Mouse (Mus musculus) limb, embryonic 14.5 days (tissue): Measurements from ENCODE around the gene Smyd3. TPM values are rescaled to one million over a fixed set of nuclear protein-coding genes. Genes with fewer than 3 reads are reported as not detected.

ENCODE experiments used
- ATAC-seq: fragments of 200-750 bp; cut with Nextera tagmentation; 2 replicates; pipeline ENCODE4 v1.8.0; 2017; ENCODE audit warnings: low read depth, moderate number of reproducible peaks, moderate TSS enrichment; ENCODE audit not compliant: low FRiP score
- DNase-seq: peaks from one replicate; pipeline ENCODE4 v3.0.0-alpha.2; 2015; ENCODE audit warnings: low spot score
- H3K27ac ChIP-seq: fragments of 300-500 bp; sonication (generic); replicated peaks from 2 replicates; pipeline ENCODE4 v1.5.1; 2014; ENCODE audit warnings: low read depth, mild to moderate bottlenecking, low read length, moderate library complexity, mixed read lengths
- H3K27me3 ChIP-seq: fragments of 300-500 bp; sonication (generic); 2 replicates; pipeline ENCODE4 v1.6.1; 2014; ENCODE audit warnings: low read length, mixed read lengths; ENCODE audit not compliant: control insufficient read depth, insufficient read depth
- H3K36me3 ChIP-seq: fragments of 300-500 bp; sonication (generic); 2 replicates; pipeline ENCODE4 v1.6.1; 2014; ENCODE audit warnings: mild to moderate bottlenecking, low read length, moderate library complexity, mixed read lengths; ENCODE audit not compliant: control insufficient read depth, insufficient read depth
- H3K4me1 ChIP-seq: fragments of 300-500 bp; sonication (generic); 2 replicates; pipeline ENCODE4 v1.6.1; 2014; ENCODE audit warnings: antibody characterized with exemption, low read length, mixed read lengths; ENCODE audit not compliant: control insufficient read depth, insufficient read depth
- H3K4me2 ChIP-seq: fragments of 300-500 bp; sonication (generic); replicated peaks from 2 replicates; pipeline ENCODE4 v1.6.1; 2014; ENCODE audit warnings: low read depth, mild to moderate bottlenecking, low read length, moderate library complexity; ENCODE audit not compliant: severe bottlenecking
- H3K4me3 ChIP-seq: fragments of 300-500 bp; sonication (generic); replicated peaks from 2 replicates; pipeline ENCODE4 v1.5.1; 2014; ENCODE audit warnings: low read length
- H3K9ac ChIP-seq: fragments of 300-500 bp; sonication (generic); 2 replicates; pipeline ENCODE4 v1.6.1; 2014; ENCODE audit warnings: mild to moderate bottlenecking, low read depth, low read length, moderate library complexity; ENCODE audit not compliant: severe bottlenecking
- H3K9me3 ChIP-seq: fragments of 300-500 bp; sonication (generic); 2 replicates; pipeline ENCODE4 v1.6.1; 2016; ENCODE audit warnings: low read length; ENCODE audit not compliant: control insufficient read depth
- POLR2A ChIP-seq: fragments of 200-500 bp; IDR thresholded peaks from 2 replicates; pipeline ENCODE4 v1.8.0; 2012; ENCODE audit warnings: inconsistent platforms, mild to moderate bottlenecking, moderate library complexity, borderline replicate concordance; ENCODE audit not compliant: insufficient read depth, insufficient read length; ENCODE audit errors: extremely low read depth
- WGBS: fragments of 180-500 bp; shearing (Covaris S2); extraction: QIAGEN DNeasy Blood & Tissue Kit; methylation state at CpG from one replicate; pipeline ENCODE4 v1.1.7; 2014; 5-methylcytosine and 5-hydroxymethylcytosine counted together
- polyA plus RNA-seq, 2 experiments: library from polyadenylated mRNA; depleted of rRNA in 1 of 2; stranded (reverse) in 1 of 2; unstranded in 1 of 2; fragments of >200 nt; fragmentation: Nextera tagmentation in 1 of 2; extraction: Ambion mirVana in 1 of 2; gene quantifications; 2 replicates each; pipeline versions ENCODE4 v1.2.1 to v1.2.3; 2012 to 2014

Smyd3 gene
- polyA plus RNA-seq, 2 experiments: 9.8 to 21.5 TPM

DNA sequence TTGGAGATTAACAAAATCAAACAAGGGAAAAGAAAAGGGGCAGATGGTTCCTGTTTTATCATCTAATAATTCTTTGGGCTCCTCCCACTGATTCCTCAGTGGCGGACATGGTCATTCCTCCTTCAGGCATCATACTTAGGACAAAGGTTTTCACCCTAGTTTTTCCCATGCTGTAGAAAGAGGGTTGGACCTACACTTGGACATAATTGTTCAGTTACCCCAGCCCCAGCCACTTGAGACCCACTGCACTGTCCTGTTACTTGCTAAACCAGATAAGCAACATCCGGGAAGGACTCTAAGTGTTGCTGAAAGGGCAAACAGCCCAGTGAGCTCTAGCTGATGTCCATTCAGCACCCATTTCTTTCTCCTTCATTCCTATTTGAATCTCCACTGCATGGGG, 327.0 kb downstream of the Smyd3 start:
- no peak for TF ChIP-seq POLR2A
- ATAC-seq: no peak

DNA sequence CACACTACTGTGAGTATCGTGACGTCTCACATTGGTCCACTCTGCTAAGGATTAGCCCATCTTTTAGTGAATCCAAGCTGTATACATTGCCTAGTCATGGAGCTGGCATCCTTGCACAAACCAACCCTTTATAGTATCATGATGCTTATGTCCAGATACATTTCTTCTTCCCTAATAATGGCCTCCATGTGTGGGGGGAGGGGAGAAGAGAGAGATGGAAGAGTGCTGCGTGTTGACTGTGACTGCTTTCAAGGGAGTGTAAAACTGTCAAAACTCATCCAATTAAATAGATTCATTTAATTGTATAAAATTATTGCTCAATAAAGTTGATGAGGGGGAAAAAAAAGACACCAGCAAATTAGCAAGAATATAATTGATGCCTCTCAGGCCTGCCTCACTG, 330.7 kb downstream of the Smyd3 start:
- H3K4me3 ChIP-seq: no peak overlapping the region
- WGBS: 76% methylated on average over 3 of the region's 3 CpGs
- no peaks in the 10 kb centered on the region for H3K36me3 ChIP-seq
- H3K27ac ChIP-seq: no peak overlapping the region
- H3K4me1 ChIP-seq: 0 out of 2 replicates have a peak, but pooled peaks cover 9% of the 10 kb centered on the region
- H3K4me2 ChIP-seq: no peak overlapping the region
- H3K9me3 ChIP-seq: no peaks in the 10 kb centered on the region
- H3K27me3 ChIP-seq: no peaks in the 10 kb centered on the region
- no peak overlapping the region for H3K9ac ChIP-seq
- TF ChIP-seq POLR2A: no peak
- ATAC-seq: no peak
- no peak for DNase-seq

More for the DNA sequence above, 327.0 kb downstream of the Smyd3 start:
- Histone ChIP-seq H3K4me2 (no peak overlapping the region), H3K27me3 (no peaks in the 10 kb centered on the region), H3K9me3 (no peaks in the 10 kb centered on the region), H3K27ac (no peak overlapping the region), H3K36me3 (no peaks in the 10 kb centered on the region), H3K4me3 (no peak overlapping the region), H3K9ac (no peak overlapping the region), H3K4me1 (0 out of 2 replicates have a peak, but pooled peaks cover 4% of the 10 kb centered on the region)
- no peak for DNase-seq
- 70% methylated on average over 2 of the region's 2 CpGs for WGBS

DNA sequence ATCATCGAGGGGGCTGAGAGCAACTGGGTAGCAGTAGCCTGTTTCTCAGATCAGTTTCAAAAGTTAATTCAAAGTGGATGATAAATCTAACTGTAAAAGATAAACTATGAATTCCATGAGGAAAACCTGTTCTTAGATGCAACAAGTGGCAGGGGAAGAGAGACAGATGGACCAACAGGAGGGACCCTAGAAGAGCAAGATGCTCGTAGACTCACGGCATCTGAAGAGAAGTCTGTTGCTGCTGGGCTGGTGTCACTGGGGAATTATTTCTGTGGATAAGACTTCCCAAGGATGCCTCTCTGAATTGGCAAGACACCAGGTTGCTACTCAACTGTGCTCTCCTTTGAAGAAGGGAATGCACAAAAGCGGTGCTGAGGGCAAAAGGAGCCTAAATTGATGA, 333.2 kb downstream of the Smyd3 start:
- Histone ChIP-seq H3K27ac (no peak overlapping the region), H3K4me1 (0 out of 2 replicates have a peak, but pooled peaks cover 9% of the 10 kb centered on the region), H3K9ac (no peak overlapping the region), H3K9me3 (no peaks in the 10 kb centered on the region), H3K36me3 (no peaks in the 10 kb centered on the region), H3K27me3 (no peaks in the 10 kb centered on the region), H3K4me3 (no peak overlapping the region), H3K4me2 (no peak overlapping the region)
- no peak for DNase-seq
- 85% methylated on average over 4 of the region's 4 CpGs for WGBS
- TF ChIP-seq POLR2A: no peak
- ATAC-seq: no peak

DNA sequence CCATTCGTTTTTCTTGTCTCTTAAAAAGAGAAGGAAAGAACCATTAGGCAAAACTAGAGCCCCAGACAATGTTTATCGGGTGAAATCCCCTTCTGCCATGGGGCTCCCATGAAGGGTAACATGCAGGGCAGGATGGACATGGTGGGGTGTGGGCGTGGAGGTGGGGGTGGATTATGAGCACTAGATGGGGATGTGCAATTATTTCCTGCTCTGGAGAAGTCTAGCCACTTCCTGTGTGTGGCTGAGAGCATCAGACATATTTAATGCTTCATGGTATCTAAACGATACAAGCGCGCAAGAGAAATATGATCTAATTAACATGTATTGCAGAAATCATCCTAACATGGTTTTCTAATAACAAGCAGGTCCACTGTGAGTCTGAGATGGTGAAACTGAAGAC, 334.3 kb downstream of the Smyd3 start:
- H3K27ac ChIP-seq: no peak overlapping the region
- WGBS: 42% methylated on average over 6 of the region's 6 CpGs
- no peak overlapping the region for H3K4me2 ChIP-seq
- no peak overlapping the region for H3K9ac ChIP-seq
- DNase-seq (no peak), ATAC-seq (no peak)
- H3K4me1 ChIP-seq: 0 out of 2 replicates have a peak, but pooled peaks cover 9% of the 10 kb centered on the region
- H3K27me3 ChIP-seq: no peaks in the 10 kb centered on the region
- H3K4me3 ChIP-seq: no peak overlapping the region
- TF ChIP-seq POLR2A: no peak
- no peaks in the 10 kb centered on the region for H3K36me3 ChIP-seq
- no peaks in the 10 kb centered on the region for H3K9me3 ChIP-seq

DNA sequence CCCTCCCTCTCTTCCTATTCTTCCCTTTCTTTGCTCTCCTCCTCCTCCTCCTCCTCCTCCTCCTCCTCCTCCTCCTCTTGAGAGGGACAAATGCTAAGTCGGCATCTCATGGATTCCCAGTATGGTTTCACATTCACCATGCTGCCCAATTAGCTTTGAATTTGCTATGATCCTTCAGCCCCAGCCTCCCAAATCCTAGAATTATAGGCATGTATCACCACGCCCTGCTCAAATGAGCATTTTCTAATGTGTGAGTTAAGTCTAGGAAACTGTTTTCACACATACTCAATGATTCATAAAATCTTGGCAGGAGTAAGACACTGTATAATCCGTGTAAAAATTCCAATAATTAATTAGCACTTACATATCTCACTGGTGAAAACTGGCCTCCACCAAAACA, 337.3 kb downstream of the Smyd3 start:
- H3K9me3 ChIP-seq: no peaks in the 10 kb centered on the region
- H3K27me3 ChIP-seq: no peaks in the 10 kb centered on the region
- DNase-seq (no peak), ATAC-seq (no peak)
- H3K27ac ChIP-seq: no peak overlapping the region
- no peaks in the 10 kb centered on the region for H3K36me3 ChIP-seq
- 59% methylated on average over 3 of the region's 3 CpGs for WGBS
- H3K4me1 ChIP-seq: peaks cover 17% of the 10 kb centered on the region
- H3K9ac ChIP-seq: no peak overlapping the region
- H3K4me3 ChIP-seq: no peak overlapping the region
- TF ChIP-seq POLR2A: no peak
- no peak overlapping the region for H3K4me2 ChIP-seq
